Mouse (Mus musculus): Measurements from ENCODE around the gene Agbl1.

DNA sequence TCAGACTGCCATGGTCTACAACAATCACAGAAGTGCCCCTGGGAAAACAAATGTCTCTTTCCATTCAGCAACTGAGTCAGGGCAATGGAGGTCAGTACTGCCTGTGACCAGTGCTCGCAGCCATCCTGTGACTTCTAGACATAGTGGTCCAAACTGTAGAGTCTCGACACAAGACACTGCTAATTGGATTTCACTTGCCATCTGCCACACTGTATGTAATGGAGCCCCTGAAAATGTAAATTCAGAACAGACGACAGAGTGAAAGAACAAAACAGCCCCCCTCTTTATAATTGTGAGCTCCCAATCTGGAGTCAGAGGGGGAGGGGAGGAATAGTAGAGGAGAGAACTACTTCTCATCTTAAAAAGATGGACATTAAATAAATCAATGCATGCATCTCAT, 445.2 kb downstream of the Agbl1 start:
- TF ChIP-seq CTCF (IDR thresholded peaks at IDR 0.05; ENCODE audit: control insufficient read depth, insufficient read depth, insufficient read length): no peak
- no peak for TF ChIP-seq MYOD1 (IDR thresholded peaks at IDR 0.05; ENCODE audit: control insufficient read depth, insufficient read length, low read depth)
- no peak for TF ChIP-seq USF1 (IDR thresholded peaks at IDR 0.05; ENCODE audit: low read depth)
- TF ChIP-seq MAX (IDR thresholded peaks at IDR 0.05): no peak
- TF ChIP-seq MYOG (IDR thresholded peaks at IDR 0.05; ENCODE audit: control insufficient read depth, extremely low read depth, insufficient read length): no peak

Measured in C2C12 (cell line).